Mouse (Mus musculus): Measurements from ENCODE around the gene Def8.
"Not testable (repeated sequence)": the region's sequence is repeated elsewhere in the genome, so short reads cannot be mapped to it uniquely, and the experiment has no call there.

Gene Def8

DNA sequence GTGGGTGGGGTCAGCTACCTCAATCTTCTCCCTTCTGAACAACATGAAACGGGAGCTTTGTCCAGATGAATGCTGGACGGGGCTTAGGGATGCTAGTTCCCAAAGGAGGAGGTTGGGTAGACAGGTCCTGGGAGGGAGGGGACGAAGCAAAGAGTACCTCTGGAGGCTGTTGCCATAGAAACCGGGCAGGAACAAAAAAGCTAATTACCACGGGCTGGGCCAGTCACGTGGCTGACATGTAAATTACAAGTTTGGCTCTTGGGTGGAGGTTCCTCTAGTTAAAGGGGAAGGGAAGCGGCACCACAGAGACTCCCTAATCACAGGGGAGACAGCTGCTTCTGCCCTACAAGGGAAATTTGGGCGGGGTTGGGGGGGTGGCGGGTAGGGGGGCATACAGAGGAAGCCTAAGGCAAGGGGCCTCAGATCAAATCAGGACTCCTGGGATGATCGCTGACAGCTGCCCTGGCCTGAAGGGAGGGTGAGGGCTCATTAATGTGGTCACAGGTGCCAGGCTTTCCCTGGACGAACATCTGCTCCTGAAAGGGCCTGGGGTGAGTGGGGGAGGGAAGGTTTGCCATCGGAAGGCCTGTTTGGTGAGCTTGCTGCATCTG is 10.7 kb upstream of the Def8 start:
- DNase-seq (ENCODE audit: extremely low read depth, low read depth), result peak; percentile 62

DNA sequence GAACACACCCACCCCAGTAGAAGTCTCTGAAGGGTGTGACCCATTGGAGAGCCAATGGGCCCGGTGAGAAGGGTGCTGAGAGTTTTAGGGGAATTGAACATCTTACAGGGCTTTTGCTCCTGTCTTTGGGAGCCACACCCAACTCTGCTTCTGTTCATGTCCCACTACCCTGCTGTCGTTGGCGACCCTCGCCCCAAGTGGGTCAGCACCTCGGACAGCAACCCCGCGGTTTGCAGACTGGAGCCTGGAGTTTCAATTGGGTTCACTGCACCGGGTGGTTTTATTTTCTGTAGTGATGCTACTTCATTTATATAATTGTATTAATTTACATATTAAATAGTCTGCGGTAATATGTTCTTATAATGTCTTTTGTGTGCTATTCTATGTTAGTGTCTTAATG is 9.1 kb upstream of the Def8 start:
- DNase-seq (ENCODE audit: extremely low read depth, low read depth), result no peak

DNA sequence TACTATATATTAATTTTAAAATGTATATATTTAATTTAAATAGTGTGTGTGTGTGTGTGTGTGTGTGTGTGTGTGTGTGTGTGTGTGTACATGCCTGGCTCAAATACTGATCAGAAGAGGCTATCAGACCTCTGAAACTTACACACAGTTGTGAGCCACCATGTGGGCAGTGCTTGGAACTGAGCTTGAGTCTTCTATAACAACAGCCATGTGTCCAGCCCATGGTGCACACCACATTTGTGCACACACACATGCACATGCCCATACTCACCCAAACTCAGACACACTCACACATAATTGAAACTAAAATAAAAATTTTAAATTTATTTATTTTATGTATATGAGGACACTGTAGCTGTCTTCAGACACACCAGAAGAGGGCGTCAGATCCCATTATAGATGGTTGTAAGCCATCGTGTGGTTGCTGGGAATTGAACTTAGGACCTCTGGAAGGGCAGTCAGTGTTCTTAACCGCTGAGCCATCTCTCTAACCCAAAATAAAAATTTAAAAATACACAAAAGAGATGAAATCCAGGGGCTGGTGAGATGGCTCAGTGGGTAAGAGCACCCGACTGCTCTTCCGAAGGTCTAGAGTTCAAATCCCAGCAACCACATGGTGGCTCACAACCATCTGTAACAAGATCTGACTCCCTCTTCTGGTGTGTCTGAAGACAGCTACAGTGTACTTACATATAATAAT is 8.2 kb upstream of the Def8 start:
- DNase-seq (ENCODE audit: extremely low read depth, low read depth), result not testable (repeated sequence)

DNA sequence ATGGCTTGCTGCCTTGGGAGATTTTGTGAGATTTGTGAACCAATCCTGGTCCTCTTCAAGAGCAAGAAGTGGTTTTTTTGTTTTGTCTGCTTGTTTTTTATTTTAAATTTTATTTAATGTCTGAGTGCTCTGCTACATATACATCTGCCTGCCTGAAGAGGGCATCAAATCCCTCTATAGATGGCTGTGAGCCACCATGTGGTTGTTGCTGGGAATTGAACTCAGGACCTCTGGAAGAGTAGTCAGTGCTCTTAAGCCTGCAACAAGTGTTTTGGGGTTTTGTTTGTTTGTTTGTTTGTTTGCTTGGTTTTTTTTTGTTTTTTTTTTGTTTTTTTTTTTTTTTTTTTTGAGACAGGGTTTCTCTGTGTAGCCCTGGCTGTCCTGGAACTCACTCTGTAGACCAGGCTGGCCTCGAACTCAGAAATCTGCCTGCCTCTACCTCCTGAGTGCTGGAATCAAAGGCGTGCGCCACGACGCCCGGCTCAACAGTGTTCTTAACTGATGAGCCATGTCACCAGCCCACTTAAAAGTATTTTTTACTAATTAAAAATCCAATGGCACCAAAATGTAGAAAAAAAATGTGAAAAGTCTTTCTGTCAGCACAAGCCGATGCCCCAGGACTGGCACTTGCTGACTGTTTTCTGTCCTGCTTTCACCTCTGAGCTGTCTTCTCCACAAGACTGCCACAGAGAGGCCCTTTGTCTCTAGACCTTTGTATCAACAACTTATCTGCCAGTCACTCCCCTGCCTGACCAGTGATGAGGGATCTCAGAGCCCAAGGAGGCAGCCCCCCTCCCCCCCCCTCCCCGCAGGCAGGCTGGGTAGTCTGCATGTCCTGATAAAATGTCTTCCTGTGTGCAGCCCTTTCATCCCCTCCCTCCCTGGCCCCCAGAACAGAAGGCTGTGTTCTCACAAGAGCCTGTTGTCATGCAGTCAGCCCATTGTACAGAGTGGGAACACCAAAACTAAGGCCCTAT is 7.1 kb upstream of the Def8 start:
- DNase-seq (ENCODE audit: extremely low read depth, low read depth), result peak; percentile 63

DNA sequence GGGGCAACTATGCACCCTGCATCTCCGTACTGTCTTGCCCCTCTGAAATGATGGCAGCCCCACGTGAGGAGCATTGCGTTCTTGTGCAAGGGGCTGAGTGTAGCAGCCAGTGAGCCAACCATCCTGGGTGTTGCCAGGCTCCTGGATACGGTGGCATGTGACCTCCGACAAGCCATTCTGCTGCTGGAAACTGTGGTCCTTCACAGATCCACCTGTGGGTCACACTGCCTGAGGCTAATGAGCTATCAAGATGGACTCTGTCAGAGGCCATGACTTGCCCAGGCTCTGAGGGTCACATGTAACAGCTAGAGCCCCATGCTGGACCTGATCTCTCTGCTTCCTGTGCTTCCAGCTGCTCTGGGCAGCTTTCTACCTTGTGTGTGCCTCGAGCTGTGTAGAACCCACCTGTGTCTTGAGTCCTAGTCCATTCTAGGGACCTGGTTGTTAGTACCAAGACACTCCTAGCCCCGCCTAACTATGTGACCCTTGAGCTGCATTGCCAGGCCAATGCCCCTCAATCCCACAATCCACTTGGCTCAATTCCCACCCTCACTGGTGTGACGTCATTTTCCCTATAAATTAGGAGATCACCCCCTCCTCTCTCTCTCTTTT is 6.3 kb upstream of the Def8 start:
- DNase-seq (ENCODE audit: extremely low read depth, low read depth), result no peak

DNA sequence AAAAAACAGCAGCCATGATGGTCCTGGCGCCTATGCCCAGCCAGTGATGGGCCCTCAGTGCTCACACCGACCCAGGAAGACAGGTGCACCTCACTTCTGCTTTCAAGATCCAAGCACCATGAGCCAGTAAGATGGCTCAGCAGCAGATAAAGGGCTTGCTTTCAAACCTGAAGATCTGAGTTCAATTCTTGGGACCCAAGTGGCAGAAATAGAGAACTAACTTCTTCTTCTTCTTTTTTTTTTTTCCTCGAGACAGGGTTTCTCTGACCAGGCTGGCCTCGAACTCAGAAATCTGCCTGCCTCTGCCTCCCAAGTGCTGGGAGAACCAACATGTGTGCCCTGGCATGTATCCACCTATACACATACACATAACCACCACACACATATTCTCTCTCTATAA is 3.6 kb upstream of the Def8 start:
- DNase-seq (ENCODE audit: extremely low read depth, low read depth), result peak; percentile 74

DNA sequence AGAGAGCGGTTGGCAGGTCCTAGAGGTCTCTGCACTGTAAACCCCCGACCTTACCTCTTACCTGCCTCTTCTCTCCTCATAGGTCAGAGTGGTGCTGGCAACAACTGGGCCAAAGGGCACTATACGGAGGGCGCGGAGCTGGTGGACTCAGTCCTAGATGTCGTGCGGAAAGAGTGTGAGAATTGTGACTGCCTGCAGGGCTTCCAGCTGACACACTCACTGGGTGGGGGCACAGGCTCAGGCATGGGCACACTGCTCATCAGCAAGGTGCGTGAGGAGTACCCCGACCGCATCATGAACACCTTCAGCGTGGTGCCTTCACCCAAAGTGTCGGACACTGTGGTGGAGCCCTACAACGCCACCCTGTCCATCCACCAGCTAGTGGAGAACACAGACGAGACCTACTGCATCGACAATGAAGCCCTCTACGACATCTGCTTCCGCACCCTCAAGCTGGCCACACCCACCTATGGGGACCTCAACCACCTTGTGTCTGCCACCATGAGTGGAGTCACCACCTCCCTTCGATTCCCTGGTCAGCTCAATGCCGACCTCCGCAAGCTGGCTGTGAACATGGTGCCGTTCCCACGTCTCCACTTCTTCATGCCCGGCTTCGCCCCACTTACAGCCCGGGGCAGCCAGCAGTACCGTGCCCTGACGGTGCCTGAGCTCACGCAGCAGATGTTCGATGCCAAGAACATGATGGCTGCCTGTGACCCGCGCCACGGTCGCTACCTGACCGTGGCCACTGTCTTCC is 2.6 kb upstream of the Def8 start:
- no peak for DNase-seq (ENCODE audit: extremely low read depth, low read depth)

DNA sequence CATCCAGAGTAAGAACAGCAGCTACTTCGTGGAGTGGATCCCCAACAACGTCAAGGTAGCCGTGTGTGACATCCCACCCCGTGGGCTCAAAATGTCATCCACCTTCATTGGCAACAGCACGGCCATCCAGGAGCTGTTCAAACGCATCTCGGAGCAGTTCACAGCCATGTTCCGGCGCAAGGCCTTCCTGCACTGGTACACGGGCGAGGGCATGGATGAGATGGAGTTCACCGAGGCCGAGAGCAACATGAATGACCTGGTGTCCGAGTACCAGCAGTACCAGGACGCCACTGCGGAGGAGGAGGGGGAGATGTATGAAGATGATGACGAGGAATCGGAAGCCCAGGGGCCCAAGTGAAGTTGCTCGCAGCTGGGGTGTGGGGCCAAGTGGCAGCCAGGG is 2.0 kb upstream of the Def8 start:
- no peak for DNase-seq (ENCODE audit: extremely low read depth, low read depth)

DNA sequence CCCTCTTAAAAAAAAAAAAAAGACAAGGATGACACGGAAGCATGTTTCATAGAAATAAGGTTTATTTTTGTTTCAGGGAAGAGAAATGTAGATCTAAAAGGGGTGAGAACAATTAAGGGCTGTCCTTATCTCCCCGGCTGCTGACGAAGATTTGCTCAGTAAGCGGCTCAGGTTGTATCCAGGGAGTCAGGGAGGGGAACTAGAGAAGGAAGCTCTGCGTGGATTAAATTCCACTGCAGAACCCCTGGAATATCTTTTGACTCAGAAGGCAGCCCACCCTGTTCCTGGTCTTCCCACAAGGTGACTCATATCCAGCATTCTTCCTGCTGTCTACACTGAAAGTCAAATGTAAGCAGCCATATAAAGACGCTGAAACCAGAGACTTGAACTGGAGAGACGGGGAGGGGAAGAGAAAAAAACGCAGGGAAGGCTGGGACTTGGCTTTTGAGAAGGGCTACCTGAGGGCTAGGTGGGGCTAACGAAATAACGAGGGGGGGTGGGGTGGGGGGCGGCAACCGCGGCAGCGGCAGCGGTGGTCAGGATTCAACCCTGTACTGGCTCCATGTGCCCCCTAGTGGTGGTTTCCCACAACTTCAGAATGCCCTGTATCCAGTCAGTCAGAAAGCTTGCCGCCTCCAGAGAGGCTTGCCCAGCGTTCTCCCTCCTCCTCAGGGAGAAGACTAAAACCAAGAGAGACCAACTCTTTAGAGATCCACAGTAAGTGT is 1.1 kb upstream of the Def8 start:
- DNase-seq (ENCODE audit: extremely low read depth, low read depth), result no peak

DNA sequence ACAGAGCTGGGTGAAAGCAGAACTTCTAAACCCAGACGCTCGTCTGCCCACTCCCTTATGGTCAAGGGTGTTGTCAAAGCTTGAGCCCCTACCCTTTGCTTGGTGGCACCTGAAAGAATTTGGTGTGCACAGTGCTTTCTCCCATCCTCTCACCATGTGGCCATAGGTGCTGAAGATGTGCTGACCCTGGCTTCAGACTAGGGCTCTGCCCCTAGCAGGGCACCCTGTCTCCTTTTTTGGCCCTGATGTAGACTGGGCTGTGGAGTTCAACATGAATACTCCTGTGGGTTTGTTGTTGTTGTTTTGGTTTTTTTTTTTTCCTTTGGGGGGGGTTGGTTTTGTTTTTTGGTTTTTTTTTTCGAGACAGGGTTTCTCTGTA is 557 bp upstream of the Def8 start:
- DNase-seq (ENCODE audit: extremely low read depth, low read depth), result no peak

DNA sequence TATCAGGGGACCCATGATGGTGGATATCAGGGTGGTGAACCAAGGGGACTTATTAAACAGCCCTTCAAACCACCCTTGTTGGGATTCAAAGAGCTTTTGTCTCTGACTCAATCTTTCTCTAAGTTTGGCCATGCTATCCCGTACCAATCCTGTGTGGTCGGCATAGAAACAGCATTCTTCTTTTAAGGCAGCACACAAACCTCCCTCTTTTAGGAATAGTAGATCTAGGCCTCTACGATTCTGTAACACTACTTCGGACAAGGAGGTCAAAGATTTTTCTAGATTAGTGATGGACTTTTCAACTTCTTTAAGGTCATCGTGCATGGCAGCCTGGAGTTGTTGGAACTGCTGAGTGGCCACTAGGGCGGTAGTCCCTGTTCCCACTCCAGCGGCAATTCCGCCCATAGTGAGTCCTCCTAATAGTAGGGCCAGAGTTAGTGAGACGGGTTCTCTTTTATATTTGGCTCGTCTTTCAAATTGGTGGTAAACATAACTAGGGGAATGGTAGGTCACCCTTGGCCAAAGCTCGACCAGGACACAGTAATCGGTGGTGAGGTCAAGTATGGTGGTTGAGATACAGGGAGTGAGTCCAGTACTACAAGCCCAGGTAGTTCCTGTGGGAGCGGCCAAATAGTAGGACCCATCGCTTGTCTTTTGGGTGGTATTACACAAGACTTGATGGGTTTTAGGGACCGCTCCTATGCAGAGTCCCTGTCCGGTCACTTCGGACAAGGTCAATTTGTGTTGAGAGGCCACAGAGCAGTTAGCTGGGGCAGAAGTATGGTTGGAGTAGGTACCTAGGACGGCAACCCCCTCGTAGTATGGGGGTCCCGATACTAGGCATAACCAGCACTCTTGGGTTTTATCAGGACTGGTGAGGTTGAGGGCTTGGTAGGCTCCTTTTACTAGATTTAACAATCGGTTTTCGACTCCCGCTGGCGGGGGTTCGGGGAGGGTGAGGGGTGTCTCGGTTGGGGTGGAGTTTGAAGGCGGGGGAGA is 3.5 kb downstream of the Def8 start:
- no peak for DNase-seq (ENCODE audit: extremely low read depth, low read depth)

DNA sequence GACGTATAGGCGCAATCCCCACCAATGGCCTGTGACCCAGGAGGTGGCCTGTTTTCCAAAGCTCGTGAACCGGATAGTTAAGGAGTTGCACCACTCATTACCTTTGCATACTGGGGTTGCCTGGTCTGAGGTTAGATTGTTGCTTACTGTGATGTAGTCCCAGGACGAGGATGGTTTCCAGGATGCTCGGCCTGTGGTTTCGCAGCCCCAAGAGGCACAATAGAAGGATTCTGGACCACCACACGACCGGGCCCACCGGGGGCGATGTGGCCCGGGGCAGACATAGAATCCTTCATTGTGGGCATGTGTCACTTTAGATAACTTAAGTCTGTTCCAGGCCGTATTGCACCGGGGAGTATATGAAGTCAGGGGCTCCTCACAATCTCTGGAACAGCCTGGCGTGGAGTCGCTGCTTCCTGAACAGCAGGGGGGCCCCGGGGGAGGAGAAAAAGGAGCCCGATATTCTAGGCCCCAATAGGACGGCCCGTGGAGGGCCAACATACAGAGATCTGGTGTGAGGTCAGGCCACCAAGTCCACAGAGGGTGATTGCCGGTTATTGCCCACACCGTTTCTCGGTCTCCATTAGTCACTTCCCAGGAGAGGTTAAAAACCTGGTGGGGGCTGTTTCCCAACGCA is 4.4 kb downstream of the Def8 start:
- no peak for DNase-seq (ENCODE audit: extremely low read depth, low read depth)

DNA sequence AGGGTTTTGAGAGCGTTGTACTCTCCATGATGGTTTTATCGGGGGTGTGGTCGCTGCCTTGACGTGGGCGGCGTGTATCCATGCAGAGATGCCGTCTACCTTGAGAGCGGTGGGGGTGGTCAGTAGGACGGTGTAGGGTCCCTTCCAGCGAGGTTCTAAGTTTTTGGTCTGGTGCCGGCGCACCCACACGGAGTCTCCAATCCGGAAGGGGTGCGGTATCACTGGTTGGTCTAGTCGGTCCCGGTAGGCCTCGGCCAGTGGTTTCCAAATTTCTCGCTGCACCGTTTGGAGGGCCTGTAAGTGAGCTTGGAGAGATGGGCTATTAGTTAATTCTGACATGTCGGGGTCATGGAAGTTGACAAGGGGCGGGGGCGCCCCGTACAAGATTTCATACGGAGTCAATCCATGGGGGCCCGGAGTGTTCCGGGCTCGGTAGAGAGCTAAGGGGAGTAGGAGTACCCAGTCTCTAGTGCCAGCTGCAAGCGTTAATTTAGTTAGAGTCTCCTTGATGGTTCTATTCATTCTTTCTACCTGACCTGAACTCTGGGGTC is 5.1 kb downstream of the Def8 start:
- DNase-seq (ENCODE audit: extremely low read depth, low read depth), result no peak

DNA sequence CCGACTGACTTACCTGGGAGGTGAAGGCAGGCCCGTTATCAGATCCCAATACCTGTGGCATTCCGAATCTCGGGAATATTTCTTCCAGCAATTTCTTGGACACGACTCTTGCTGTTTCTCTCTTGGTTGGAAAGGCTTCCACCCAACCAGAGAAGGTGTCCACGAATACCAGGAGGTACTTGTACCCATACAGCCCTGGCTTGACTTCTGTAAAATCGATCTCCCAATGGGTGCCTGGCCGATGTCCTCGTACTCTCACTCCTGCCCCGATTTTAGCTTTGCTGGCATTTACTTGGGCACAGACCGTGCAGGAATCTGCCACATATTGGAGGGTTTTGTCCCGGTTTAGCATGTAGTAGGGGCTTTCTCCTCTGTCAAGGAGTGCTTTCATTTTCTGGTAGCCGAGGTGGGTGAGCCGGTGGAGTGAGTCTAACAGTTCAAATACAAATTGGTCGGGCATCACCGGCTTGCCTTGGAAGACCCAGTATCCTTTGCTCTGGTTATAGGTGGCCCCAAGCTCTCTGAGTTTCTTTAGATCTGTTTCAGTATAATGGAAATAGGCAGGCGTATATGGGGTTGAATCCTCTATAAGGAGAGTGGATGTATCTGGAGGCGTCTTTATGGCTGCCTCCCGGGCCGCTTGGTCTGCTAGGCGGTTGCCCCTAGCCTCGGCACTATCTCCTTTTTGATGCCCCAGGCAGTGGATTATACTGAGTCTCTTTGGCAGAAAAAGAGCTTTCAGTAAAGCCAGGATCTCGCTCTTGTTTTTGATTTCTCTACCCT is 5.8 kb downstream of the Def8 start:
- DNase-seq (ENCODE audit: extremely low read depth, low read depth), result no peak

DNA sequence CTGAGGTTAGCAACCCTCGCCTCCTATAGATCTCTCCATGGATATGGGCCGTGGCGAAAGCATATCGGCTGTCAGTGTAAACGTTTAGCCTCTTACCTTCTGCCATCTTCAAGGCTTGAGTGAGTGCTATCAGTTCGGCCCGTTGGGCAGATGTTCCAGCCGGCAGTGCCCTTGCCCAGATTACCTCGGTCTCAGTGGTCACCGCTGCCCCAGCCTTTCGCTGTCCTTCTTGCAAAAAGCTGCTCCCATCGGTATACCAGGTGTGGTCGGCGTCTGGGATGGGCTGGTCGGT is 6.3 kb downstream of the Def8 start:
- not testable (repeated sequence) for DNase-seq (ENCODE audit: extremely low read depth, low read depth)

DNA sequence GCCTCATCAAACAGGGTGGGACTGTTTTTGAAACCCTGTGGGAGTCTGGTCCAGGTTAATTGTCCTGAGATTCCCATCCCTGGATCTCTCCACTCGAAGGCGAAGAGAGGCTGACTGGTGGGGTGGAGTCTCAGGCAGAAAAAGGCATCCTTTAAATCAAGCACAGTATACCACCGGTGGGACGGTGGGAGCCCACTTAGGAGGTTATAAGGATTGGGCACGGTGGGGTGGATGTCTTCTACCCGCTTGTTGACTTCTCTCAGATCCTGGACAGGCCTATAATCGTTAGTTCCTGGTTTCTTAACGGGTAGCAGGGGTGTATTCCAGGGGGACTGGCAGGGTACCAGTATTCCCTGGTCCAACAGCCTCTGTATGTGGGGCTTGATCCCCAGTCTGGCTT is 7.6 kb downstream of the Def8 start:
- DNase-seq (ENCODE audit: extremely low read depth, low read depth), result not testable (repeated sequence)

DNA sequence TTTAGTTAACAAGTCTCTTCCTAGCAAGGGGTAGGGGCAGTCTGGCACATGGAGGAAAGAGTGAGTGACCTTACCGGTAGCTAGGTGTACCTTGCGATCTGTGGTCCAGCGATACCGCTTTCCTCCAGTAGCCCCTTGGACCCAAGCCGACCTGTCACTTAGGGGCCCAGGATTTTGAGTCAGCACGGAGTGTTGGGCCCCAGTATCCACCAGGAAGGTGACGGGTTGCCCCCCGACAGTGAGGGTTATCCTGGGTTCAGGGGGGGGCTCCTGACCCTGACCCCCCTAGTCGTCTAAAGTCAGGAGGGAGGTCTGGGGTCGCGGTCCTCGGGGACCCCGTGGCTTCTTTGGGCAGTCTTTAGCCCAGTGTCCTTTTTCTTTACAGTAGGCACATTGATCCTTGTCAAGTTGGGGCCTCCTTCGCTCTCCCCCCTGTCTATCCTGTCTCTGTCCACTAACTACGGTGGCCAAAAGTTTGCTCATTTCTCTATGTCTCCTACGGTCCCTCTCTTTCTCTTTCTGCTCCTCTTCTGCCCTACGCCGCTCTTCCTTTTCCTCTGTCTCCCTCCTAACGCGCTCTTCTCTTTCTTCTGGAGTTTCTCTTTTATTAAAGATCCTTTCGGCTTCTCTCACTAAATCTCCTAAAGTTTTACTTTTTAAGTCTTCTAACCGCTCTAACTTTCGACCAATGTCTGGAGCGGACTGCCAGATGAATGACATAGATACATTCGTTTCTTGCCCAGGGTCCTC is 8.5 kb downstream of the Def8 start:
- DNase-seq (ENCODE audit: extremely low read depth, low read depth), result no peak

Measured in MEL-GATA-1-ER (cell line).